Mouse (Mus musculus) thymus, adult 2 months (tissue): Measurements from ENCODE around the gene Trim32.

ENCODE experiments used
- CTCF ChIP-seq: fragments of 200-500 bp; IDR thresholded peaks from 2 replicates; pipeline ENCODE4 v1.5.1; 2012; ENCODE audit warnings: mild to moderate bottlenecking, control low read depth, low read length, moderate library complexity, borderline replicate concordance; ENCODE audit not compliant: control insufficient read depth, poor library complexity, insufficient read depth; ENCODE audit errors: extremely low read depth
- POLR2A ChIP-seq: fragments of 200-500 bp; IDR thresholded peaks from 2 replicates; pipeline ENCODE4 v1.6.1; 2012; ENCODE audit warnings: mild to moderate bottlenecking, low read length, control low read depth, moderate library complexity; ENCODE audit not compliant: control insufficient read depth, poor library complexity, insufficient read depth; ENCODE audit errors: extremely low read depth

DNA sequence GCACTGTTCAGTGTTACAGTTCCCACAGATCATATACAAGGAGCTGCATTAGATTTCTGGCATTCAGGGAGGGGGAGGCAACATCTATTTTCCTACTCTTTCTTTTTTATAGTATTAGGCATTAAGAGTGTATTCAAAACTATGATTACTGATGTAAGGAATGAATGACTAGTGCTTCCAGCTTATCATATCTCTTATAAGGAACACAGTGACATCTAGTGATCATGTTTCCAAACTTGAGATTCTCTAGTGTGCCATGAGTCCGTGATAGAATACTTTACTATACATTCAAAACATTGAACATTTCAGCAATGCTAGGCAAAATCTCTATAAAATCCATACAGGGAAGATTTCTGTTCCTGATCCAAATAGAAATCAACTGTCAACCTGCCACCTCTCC is 24.5 kb upstream of the Trim32 start:
- TF ChIP-seq CTCF = no peak
- no peak for TF ChIP-seq POLR2A
